Mouse (Mus musculus) liver, embryonic 14.5 days (tissue): ENCODE data around the gene Fam174b.

Experiments used
- CTCF ChIP-seq: IDR thresholded peaks from 2 replicates; pipeline ENCODE4 v1.5.1; 2016; ENCODE audit warnings: antibody characterized with exemption, low read depth, control low read depth
- EP300 ChIP-seq: IDR thresholded peaks from 2 replicates; pipeline ENCODE4 v1.6.1; 2016; ENCODE audit warnings: antibody characterized with exemption, low read depth

GRCm38 (mm10) chr7:73736046-73736445 lies 4.1 kb upstream of the Fam174b start:
- no peak for TF ChIP-seq CTCF
- TF ChIP-seq EP300 = no peak
